Mouse (Mus musculus) liver, embryonic 15.5 days (tissue): ENCODE data around the gene Haghl. TPM values are rescaled to one million over a fixed set of nuclear protein-coding genes. Genes with fewer than 3 reads are reported as not detected.

Experiments
- ATAC-seq: fragments of 200-750 bp; cut with Nextera tagmentation; 2 replicates; pipeline ENCODE4 v1.8.0; 2017; ENCODE audit warnings: moderate number of reproducible peaks, mild to moderate bottlenecking, moderate library complexity; ENCODE audit not compliant: insufficient read depth
- H3K27ac ChIP-seq: fragments of 300-500 bp; sonication (generic); replicated peaks from 2 replicates; pipeline ENCODE4 v1.5.1; 2015; ENCODE audit warnings: mild to moderate bottlenecking, inconsistent platforms
- H3K27me3 ChIP-seq: fragments of 300-500 bp; sonication (generic); 2 replicates; pipeline ENCODE4 v1.6.1; 2015; ENCODE audit warnings: mild to moderate bottlenecking, inconsistent platforms
- H3K36me3 ChIP-seq: fragments of 300-500 bp; sonication (generic); replicated peaks from 2 replicates; pipeline ENCODE4 v1.6.1; 2015; ENCODE audit warnings: moderate library complexity, mild to moderate bottlenecking, inconsistent platforms
- H3K4me1 ChIP-seq: fragments of 300-500 bp; sonication (generic); replicated peaks from 2 replicates; pipeline ENCODE4 v1.6.1; 2015; ENCODE audit warnings: inconsistent platforms
- H3K4me2 ChIP-seq: fragments of 300-500 bp; sonication (generic); 2 replicates; pipeline ENCODE4 v1.6.1; 2015; ENCODE audit warnings: moderate library complexity, mild to moderate bottlenecking, inconsistent platforms
- H3K4me3 ChIP-seq: fragments of 300-500 bp; sonication (generic); replicated peaks from 2 replicates; pipeline ENCODE4 v1.5.1; 2015; ENCODE audit warnings: mild to moderate bottlenecking, inconsistent platforms
- H3K9ac ChIP-seq: fragments of 300-500 bp; sonication (generic); 2 replicates; pipeline ENCODE4 v1.6.1; 2015; ENCODE audit warnings: moderate library complexity, mild to moderate bottlenecking, inconsistent platforms
- H3K9me3 ChIP-seq: fragments of 300-500 bp; sonication (generic); replicated peaks from 2 replicates; pipeline ENCODE4 v1.6.1; 2016; ENCODE audit warnings: inconsistent platforms
- WGBS: fragments of 180-500 bp; shearing (Covaris S2); methylation state at CpG from one replicate; pipeline ENCODE4 v1.1.7; 2015; ENCODE audit warnings: mixed read lengths; ENCODE audit not compliant: insufficient replicate concordance; 5-methylcytosine and 5-hydroxymethylcytosine counted together
- polyA plus RNA-seq: library from polyadenylated mRNA; unstranded; fragments of >200 nt; fragmentation: Nextera tagmentation; extraction: Ambion mirVana; gene quantifications from 2 replicates; pipeline ENCODE4 v1.2.1, GENCODE M21; 2015

Haghl gene
- polyA plus RNA-seq: 5.6 and 7.4 TPM in 2 replicates

DNA sequence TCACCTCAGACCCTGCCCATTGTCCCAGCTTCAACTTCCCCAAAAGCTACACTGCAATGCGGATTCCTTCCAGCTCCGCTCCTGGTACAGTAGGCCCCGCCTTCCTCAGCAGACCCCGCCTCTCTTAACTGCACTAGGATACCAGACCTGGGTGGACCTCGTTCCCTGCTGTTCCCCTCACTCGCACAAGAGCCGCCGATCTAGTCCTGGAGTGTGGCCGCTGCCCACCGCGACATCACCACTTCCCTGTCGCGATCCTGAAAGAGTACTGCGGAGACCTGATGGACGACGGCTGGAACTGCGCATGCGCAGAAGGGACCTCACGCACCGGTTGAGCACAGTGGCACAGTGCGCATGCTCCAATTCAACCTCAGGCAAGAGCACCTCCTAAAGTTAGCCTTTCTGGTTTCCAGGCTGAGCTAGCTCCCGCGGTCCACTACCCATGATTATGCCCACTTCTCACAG lies at the start of gene Haghl:
Gene Haghl (minus strand): TSS at position 393 of the 465 bp plus-strand sequence.
- H3K36me3 ChIP-seq: peaks cover 40% of the 10 kb centered on the region
- H3K4me2 ChIP-seq: peak within 1 kb of the TSS; percentile 87
- under 1% methylated on average over 23 of the region's 23 CpGs for WGBS
- peak within 1 kb of the TSS; percentile 68 for H3K9ac ChIP-seq
- H3K27ac ChIP-seq: peak within 1 kb of the TSS; percentile 74
- H3K4me3 ChIP-seq: peak within 1 kb of the TSS; percentile 80
- no peaks in the 10 kb centered on the region for H3K9me3 ChIP-seq
- no peaks in the 10 kb centered on the region for H3K27me3 ChIP-seq
- ATAC-seq: peak; percentile 86
- H3K4me1 ChIP-seq: peaks cover 19% of the 10 kb centered on the region

GRCm38 (mm10) chr17:25834595-25835222 lies 49.2 kb upstream of the Haghl start:
- H3K9ac ChIP-seq: peak overlapping the region; percentile 71; the same call in 1 of the 2 replicates
- H3K4me2 ChIP-seq: peak overlapping the region; percentile 92
- H3K27me3 ChIP-seq: no peaks in the 10 kb centered on the region
- H3K4me1 ChIP-seq: peaks cover 90% of the 10 kb centered on the region
- H3K4me3 ChIP-seq: peak overlapping the region; percentile 72
- H3K9me3 ChIP-seq: no peaks in the 10 kb centered on the region
- 67% methylated on average over 12 of the region's 12 CpGs for WGBS
- 0 out of 2 replicates have a peak overlapping the region, but pooled peaks have one; percentile 90 for H3K27ac ChIP-seq
- ATAC-seq: no peak
- peaks cover 49% of the 10 kb centered on the region for H3K36me3 ChIP-seq

DNA sequence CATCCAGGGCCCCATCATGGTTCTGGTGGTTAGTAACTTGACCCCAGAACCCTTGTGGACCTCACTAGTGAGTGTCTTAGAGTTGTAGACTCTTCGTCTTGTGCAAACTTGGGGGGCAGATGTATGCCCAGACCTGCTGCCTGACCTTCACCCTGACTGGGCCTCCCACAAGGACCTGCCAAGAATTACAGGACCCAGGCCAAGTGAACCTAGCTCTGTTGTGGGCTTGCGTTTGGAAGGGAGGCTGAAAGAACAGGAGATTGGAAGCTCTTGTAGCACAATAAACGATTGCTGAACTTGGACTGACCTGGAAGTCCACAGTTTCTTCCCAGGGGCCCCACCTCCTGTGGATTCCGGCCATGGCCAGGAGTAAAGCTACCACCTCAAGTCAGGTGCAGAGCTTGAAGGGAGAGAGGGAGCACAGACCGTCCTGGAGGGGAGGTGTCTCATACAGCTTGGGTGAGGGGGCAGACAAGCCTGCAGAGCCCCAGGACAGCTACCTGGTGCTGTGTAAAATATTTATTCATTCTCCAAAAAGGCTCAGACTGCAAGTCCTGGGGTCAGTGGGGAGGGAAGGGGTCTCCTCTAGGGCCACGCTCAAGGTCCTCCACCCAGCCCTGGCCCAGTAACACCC lies 48.6 kb upstream of the Haghl start:
- Histone ChIP-seq H3K9ac (peak overlapping the region; percentile 71), H3K27ac (peak overlapping the region; percentile 90), H3K9me3 (no peaks in the 10 kb centered on the region), H3K4me1 (peaks cover 91% of the 10 kb centered on the region), H3K27me3 (no peaks in the 10 kb centered on the region), H3K36me3 (peaks cover 46% of the 10 kb centered on the region), H3K4me3 (peak overlapping the region; percentile 72), H3K4me2 (peak overlapping the region; percentile 92)
- WGBS: 33% methylated on average over 6 of the region's 6 CpGs
- ATAC-seq: no peak

GRCm38 (mm10) chr17:25833291-25833663 lies 47.8 kb upstream of the Haghl start, which contains the start of gene Stub1:
Gene Stub1 (minus strand): TSS chr17:25833404.
- peaks cover 95% of the 10 kb centered on the region for H3K4me1 ChIP-seq
- H3K27me3 ChIP-seq: no peaks in the 10 kb centered on the region
- H3K36me3 ChIP-seq: peaks cover 41% of the 10 kb centered on the region
- peak within 1 kb of the TSS; percentile 72 for H3K4me3 ChIP-seq
- H3K9ac ChIP-seq: peak within 1 kb of the TSS; percentile 79
- H3K9me3 ChIP-seq: no peaks in the 10 kb centered on the region
- peak; percentile 59 for ATAC-seq
- WGBS: 0% methylated on average over 24 of the region's 24 CpGs
- H3K4me2 ChIP-seq: peak within 1 kb of the TSS; percentile 92
- peak within 1 kb of the TSS; percentile 90 for H3K27ac ChIP-seq

DNA sequence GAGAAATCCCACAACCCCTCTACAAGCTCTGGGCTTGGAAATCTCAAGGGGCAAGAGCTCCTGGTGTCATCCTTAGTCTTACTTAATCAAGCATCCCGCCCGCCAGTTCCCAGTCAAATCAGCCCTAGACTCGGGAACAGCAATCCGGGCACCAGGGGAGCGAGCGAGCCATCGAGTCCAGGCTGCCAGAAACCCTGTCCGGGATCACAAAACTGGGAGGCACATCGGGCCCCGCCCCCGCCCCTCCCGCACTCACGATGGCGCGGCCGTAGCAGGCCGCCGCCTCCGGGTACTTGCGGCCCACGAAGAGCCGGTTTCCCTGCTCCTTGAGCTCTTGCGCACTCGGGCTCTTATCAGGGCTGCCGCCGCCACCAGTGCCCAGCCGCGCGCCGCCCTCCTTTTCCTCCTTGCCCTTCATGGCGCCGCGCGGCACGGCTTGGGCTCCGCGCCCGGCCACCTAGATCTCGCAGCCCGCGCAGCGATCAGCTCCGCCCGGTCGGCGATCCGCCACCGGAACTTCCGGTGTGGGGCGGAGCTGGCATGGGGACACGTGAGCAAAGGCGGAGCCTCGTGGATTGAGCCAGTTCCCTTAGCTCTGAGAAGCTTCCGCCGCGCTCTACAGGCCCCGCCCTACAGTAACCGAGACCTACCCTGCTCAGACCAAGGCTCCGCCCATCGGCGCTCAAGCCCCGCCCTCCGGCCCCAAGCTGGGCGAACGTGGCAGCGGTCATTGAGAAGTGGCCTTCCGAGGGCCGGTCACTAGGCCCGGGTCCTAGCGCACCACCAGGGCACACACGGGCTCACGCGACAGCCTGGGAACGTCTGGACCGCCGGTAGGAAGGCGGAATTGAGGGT lies 47.2 kb upstream of the Haghl start:
- Histone ChIP-seq H3K4me3 (peak overlapping the region; percentile 72), H3K27me3 (no peaks in the 10 kb centered on the region), H3K9me3 (no peaks in the 10 kb centered on the region), H3K4me2 (peak overlapping the region; percentile 92), H3K4me1 (peaks cover 92% of the 10 kb centered on the region), H3K36me3 (peaks cover 41% of the 10 kb centered on the region), H3K9ac (peak overlapping the region; percentile 79), H3K27ac (peak overlapping the region; percentile 90)
- 0% methylated on average over 75 of the region's 77 CpGs for WGBS
- ATAC-seq: peak; percentile 87

DNA sequence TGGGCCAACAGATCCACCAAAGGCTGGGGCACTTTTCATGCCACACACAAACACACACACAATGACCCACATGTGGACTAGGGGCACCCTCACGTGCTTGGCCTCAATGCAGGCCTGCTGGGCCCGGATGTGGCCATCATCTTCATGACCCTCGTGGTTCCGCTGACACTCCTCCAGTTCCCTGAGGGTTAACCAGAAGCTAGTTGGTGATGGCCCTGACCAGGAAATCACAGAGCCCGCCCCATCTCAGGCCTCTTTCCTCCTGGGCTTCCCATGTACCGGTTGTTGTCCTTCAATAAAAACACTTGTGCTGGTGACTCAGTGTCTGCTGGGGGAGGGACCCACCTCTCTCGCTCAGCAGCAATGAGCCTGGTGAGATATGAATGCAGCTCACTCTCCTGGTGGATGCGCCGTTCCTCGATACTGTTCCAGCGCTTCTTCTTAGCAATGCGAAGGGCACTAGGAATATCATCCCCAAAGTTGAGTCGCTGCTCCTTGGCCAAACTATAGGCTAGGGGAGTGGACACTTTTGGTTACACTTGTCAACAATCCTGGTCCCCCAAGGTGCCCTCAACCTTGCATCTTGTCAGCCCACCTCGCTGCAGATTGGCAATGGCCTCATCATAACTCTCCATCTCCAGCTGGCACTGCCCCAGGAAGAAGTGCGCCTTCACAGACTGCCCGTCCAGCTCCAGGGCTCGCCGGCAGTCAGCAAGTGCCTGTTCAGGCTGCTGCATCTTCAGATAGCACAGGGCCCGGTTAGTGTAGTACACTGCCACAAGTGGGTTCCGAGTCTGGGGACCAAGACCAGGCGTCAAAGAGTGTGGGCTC lies 46.2 kb upstream of the Haghl start:
- H3K36me3 ChIP-seq: peaks cover 46% of the 10 kb centered on the region
- ATAC-seq: no peak
- H3K4me3 ChIP-seq: peak overlapping the region; percentile 72
- H3K4me1 ChIP-seq: peaks cover 82% of the 10 kb centered on the region
- no peaks in the 10 kb centered on the region for H3K27me3 ChIP-seq
- peak overlapping the region; percentile 79 for H3K9ac ChIP-seq
- H3K27ac ChIP-seq: peak overlapping the region; percentile 90
- WGBS: 41% methylated on average over 21 of the region's 21 CpGs
- H3K4me2 ChIP-seq: peak overlapping the region; percentile 92
- H3K9me3 ChIP-seq: no peaks in the 10 kb centered on the region

DNA sequence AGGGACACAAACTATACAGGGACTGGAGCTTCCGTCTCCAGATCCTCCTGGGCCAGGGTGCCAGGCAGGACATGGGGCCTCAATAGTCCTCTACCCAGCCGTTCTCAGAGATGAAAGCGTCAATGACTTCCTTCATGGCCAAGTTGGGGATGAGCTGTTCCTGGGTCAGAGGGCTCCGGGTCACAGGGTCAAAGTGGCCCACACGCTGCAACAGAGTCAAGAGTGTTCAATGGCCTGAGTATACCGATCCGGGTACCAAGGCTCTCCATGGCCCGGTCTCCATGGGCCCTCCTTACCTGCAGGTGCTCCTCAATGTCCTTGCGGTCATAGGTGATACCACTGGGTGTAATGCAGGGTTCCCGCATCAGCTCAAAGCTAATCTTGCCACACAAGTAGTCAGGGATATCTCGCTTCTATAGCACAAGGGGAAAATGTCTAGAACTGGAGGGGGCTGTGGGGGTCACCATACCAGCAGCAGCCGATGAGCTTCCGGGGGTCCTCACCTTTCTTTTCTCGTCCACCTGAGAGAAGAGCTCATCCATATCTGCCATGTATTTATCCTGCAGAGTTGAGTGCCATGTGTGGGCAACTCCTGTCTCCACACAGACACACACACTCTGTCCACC lies 45.4 kb upstream of the Haghl start:
- Histone ChIP-seq H3K4me3 (peak overlapping the region; percentile 72), H3K27ac (peak overlapping the region; percentile 90; the same call in 1 of the 2 replicates), H3K36me3 (peaks cover 53% of the 10 kb centered on the region)

GRCm38 (mm10) chr17:25830200-25830753 lies 44.8 kb upstream of the Haghl start:
- no peak for ATAC-seq
- peaks cover 72% of the 10 kb centered on the region for H3K4me1 ChIP-seq
- no peaks in the 10 kb centered on the region for H3K9me3 ChIP-seq
- 70% methylated on average over 4 of the region's 4 CpGs for WGBS
- peak overlapping the region; percentile 81 for H3K4me2 ChIP-seq
- peak overlapping the region; percentile 65; the same call in 1 of the 2 replicates for H3K4me3 ChIP-seq
- 0 out of 2 replicates have a peak overlapping the region, but pooled peaks have one; percentile 69 for H3K27ac ChIP-seq
- peaks cover 57% of the 10 kb centered on the region for H3K36me3 ChIP-seq
- H3K27me3 ChIP-seq: no peaks in the 10 kb centered on the region
- H3K9ac ChIP-seq: no peak overlapping the region

More for the DNA sequence above, 45.4 kb upstream of the Haghl start:
- 80% methylated on average over 14 of the region's 14 CpGs for WGBS
- ATAC-seq: no peak
- Histone ChIP-seq H3K4me1 (peaks cover 75% of the 10 kb centered on the region), H3K27me3 (no peaks in the 10 kb centered on the region), H3K9ac (no peak overlapping the region), H3K4me2 (peak overlapping the region; percentile 92), H3K9me3 (no peaks in the 10 kb centered on the region)

DNA sequence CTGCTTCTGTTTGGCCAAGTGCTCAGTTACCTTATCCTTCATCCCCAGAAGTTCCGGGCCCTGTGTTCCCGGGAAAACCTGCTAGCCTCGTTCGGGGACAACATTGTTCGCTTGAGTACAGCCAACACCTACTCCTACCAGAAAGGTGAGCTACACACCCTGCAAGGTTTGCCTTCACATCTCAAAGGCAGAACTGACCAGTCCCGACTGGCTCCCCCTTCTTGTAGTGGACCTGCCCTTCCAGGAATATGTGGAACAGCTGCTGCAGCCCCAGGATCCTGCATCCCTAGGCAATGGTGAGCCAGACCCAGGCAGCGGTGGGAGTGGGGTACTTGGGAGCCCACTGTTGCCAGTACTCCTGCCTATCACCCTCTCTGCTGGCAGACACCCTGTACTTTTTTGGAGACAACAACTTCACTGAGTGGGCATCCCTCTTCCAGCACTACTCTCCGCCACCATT lies 44.1 kb upstream of the Haghl start:
- ATAC-seq: no peak
- WGBS: 35% methylated on average over 8 of the region's 8 CpGs
- Histone ChIP-seq H3K36me3 (peaks cover 52% of the 10 kb centered on the region), H3K4me2 (peak overlapping the region; percentile 81), H3K9ac (peak overlapping the region; percentile 61), H3K4me3 (peak overlapping the region; percentile 65), H3K27ac (peak overlapping the region; percentile 69), H3K27me3 (no peaks in the 10 kb centered on the region), H3K9me3 (no peaks in the 10 kb centered on the region), H3K4me1 (peaks cover 72% of the 10 kb centered on the region)
